Mouse (Mus musculus) G1E-ER4 (cell line): ENCODE data around the gene Pofut2. TPM values are rescaled to one million over a fixed set of nuclear protein-coding genes. Genes with fewer than 3 reads are reported as not detected.

Experiments
- GATA1 ChIP-seq: IDR thresholded peaks from one replicate; pipeline ENCODE4 v1.8.0; 2012; ENCODE audit warnings: low read length, inconsistent platforms
- polyA plus RNA-seq: library from polyadenylated mRNA; stranded (reverse); fragments of >175 nt; gene quantifications from 2 replicates; pipeline ENCODE4 v1.2.3, GENCODE M21; 2012

Pofut2 gene
- 54.4 and 57.8 TPM in 2 replicates for polyA plus RNA-seq

DNA sequence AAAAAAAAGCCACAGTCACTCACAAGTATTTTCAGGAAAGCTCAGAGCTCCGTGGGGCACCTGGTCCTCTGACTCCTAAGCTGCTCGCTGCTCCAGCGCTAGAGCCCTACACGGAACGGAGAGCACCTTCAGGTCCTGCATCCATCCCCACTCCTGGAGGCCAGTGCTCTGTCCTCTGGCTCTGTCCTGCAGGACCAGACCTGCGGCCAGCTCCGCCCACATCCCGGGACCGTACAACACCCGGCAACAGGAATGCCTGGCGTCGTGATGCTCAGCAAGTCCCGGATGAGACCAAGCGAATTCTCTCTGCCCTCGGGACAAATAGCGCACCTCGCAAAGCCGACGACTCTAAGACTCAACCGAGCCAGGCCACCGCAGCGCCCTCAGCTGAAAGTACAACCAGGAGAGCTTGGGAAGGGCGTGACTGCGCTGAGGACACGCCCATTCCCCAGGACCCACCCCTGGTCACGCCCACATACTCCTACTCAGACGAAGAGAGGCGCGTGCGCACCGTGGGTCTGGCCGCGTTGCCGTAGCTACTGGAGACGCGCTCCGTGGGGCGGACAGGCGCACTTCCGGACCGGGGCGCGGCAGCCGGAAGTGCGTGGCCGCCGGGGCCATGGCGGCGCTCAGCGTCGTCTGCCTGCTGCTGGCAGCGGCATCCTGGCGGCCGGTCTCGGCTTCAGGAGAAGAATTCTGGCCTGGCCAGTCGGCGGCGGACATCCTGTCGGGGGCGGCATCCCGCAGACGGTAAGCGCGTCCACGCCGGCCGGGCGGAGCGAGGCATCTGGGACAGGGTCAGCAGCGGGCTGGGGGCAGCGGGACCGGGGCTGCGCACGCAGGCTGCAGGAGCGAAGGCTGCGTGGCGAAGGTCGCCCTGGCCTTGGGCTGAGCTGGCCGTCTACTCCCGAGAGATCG lies at the start of gene Pofut2:
Gene Pofut2 (plus strand): TSS at position 515 of the 918 bp plus-strand sequence.
- TF ChIP-seq GATA1 = no peak

DNA sequence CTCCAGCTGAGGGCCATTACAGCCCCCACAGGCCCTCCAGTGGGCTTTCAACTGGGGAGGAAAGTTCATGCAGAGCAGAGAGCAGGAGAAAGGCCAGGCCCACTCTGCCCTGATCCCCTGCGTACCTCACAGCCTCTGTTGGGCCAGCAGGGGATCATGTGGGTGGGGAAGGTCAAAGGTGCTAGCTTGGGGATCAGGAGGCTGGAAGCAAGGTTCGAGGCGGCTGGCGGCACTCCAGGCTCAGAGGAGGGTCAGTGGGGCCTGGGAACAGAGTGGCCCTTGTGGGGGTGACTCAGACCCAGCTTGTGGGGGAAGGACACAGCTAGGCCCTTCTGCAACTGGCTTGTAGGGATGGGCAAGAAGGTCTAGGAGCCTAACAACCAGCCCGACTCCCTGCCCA lies 49.8 kb upstream of the Pofut2 start:
- TF ChIP-seq GATA1 = no peak

DNA sequence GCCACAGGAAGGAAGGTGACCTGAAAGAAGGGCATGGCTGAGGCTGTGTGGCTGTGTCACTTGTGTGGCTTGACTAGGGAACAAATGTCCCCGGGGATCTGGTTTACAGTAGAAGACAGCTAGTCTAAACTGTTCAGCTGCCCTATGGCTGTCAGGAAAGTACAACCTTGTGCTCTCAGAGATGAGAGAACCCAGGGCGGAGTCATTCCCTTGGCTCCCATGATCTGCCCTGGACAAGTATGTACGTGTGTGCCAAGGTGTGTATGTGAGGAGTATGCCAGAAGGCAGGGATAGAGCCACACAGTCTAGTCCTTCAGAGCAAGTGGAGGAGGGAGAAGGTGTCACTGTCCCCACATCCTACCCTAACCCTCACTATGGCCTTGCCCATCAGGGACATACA lies 48.4 kb upstream of the Pofut2 start:
- TF ChIP-seq GATA1 = no peak

DNA sequence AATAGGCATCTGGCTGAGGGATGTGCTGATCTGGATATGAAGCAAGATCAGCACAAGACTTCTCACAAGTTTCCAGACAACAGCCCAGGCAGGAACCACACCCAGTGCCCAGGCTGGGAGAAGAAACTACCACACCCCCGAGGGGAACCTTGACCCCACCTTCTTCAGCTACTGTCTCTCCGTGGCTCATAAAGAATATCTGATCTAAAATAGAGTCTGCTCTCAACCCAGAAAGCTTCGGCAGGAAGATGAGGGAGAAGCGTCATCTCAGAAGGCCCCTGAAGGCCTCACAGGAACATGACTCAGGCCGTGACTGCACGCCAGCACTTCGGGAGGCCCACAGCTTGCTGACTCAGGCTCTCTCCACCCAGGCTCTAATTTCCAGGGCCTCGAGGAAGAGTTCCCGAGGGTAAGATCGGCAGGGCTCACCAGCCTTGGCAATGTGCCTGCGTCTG lies 47.9 kb upstream of the Pofut2 start:
- no peak for TF ChIP-seq GATA1

DNA sequence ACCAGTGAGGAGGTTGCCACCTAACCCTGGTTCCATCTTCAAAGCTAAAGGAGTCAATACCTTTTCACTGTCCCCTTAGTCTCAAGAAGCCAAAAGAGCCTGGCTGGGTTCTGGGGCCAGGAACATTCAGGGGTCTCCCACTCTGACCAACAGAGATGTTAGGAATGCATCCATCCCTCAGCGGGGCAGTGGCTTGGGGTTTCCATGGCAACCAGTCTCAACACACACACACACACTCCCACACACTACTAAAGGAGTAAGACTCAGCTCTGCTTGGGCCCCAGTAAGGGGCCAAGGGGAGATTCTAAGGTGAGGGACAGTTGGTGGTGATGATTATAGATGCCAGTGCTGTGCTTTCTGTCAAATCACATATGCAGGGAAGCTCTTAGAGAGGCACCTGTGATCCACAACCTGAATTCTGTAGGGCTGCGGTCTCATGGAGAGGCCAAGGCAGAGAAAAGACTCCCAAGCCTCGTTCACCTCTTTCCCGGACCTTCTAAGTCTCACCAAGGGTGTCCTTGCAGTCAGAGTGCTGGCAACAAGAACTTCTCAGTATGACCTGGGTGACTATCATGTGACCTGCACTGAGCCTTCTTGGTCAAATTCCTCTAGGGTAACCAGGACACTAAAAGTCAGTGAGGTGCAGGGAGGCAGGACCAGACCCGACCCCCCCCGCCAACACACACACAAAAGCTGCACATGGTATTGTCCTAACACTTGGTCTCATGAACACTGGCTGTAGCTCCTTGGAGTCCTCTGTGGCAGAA lies 46.5 kb upstream of the Pofut2 start:
- TF ChIP-seq GATA1 = no peak

DNA sequence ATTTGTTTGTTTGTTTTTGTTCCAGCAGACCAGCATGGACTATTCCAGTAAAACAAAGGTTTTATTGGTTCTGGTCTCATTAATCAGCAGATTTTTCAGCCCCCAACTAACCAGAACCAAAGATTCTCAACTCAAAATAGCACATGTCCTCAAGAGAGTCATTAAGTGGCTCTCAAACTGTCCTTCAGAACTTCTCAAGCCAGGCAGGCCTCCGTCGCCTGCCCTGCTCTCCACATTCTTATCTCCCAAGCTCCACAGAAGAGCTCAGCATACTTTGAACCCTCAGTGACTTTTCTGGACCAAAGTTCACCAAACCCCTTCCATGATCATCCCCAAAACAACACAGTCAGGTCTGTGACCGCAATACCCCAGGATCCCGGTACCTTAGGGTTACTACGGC lies 45.5 kb upstream of the Pofut2 start:
- TF ChIP-seq GATA1 = no peak

DNA sequence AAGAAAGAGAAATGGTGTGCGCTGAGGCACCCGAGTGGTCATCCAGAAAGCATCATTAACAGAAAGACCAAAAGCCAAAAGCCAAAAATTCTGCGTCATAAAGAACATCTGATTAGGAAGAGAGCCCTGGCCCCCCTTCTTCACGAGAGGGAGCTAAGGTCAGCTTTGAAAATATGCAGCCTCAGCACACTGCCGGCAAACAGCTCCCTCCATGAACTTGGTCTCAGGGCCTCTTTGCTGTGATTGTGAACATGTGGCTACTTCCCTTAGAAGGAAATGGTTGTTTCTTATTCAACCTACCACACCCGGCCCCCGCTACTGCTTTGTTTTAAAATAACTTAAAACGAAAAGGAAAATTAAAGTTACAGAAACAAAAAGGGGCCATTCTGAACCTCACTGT lies 44.4 kb upstream of the Pofut2 start:
- TF ChIP-seq GATA1 = no peak

DNA sequence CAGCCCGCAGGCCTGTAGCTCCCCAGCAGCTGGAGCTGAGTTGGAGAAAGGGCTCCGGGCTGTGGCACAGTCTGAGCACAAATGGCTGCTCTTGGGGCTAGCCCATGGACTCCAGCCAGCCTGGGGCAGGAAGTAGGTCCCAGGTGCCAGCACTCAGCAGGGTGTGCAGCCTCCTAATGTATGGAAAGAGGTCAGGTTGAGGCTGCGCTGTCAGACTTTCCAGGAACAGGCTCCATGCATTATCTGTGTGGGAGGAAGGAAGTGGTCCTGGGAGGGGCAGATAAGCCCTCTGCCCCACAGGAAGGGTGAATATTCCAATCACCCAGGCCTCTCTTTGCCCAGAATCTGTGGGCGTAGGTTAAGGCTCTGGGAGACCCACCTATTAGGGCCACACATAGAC lies 43.4 kb upstream of the Pofut2 start:
- TF ChIP-seq GATA1 = peak; percentile 82

DNA sequence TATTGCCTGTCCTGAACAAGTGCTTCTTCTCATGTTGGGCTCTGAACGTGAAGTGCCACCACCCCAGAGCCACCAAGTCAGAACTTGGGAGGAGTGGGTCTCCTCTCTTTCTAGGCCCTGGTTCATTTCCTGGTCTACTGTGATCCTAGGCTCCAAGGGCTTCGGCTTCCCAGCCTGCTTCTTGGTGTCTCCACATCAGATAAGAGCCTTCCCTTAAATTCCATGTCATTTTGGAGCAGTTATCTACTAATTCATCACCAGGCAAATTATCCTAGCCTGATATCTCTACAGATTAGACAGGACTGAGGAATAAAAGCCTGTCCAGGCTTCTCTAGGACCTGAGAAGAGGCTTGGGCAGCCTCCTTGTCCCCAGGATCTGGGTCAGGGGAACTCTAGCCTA lies 42.7 kb upstream of the Pofut2 start:
- TF ChIP-seq GATA1 = no peak

DNA sequence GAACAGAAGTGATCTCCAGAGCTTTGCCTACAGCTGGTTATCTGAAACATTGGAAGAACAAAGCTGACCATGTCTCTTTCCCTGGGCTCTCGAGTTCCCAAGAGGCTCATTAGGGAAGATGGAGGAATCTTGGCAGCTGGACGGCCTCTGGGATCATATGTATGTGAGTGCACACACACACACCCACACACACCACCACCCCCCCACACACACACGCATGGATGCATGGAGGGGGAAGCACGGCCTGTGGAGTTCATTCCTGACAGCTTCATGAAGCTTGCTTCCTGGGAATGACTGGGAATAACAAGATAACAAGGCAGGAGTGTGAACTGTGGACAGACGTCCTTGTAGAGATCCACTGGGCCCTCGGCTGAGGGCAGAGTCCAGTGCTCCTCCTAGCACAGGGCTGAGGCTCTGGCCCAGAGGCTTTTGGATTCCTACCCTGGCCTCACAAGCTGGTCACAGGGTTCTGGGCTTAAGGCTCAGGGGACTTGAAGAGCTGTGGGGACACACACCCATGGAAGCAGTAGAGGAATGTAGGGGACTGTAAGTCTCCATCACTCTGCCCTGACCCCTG lies 41.8 kb upstream of the Pofut2 start:
- TF ChIP-seq GATA1 = no peak

DNA sequence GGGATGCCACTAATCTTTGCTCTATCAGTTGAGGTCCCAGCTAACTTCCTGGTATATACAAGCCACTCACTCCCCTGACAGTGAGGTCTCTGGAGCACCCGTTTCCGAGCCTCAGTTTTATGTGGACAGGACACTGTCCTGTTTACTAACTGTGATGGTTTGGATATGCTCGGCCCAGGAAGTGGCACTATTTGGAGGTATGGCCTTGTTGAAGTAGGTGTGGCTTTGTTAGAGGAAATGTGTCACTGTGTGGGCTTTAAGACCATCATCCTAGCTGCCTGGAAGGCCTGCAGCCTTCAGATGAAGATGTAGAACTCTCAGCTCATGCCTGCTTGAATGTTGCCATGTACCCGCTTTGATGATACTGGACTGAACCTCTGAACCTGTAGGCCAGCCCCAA lies 41.0 kb upstream of the Pofut2 start:
- no peak for TF ChIP-seq GATA1

DNA sequence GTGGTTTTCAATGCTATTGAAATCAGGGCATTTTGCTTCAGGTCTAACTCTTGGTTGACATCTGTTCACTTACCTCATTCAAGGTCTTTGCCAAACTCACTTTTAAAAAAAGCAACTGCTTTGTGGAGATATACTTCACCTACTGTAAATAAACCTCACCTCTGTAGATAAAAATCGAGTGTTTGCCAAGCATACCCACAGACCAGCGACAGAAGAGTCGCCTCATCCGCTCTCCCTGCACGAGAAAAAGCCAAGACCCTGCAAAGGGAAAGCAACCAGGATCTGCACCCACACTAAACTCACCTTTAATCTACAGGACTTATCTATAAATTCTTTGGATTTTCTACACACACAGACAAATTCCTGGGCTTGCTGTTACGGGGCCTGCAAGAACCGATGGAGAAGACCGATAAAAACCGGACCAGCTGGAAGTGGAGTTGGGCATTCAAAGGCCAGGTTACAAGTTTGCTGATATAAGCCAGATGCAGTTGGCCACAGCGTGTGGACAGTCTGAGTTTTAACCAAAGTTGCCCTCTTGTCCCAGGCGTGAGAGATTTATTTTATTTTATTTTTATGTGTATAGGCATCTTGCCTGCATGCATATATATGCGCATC lies 39.5 kb upstream of the Pofut2 start:
- TF ChIP-seq GATA1 = no peak

DNA sequence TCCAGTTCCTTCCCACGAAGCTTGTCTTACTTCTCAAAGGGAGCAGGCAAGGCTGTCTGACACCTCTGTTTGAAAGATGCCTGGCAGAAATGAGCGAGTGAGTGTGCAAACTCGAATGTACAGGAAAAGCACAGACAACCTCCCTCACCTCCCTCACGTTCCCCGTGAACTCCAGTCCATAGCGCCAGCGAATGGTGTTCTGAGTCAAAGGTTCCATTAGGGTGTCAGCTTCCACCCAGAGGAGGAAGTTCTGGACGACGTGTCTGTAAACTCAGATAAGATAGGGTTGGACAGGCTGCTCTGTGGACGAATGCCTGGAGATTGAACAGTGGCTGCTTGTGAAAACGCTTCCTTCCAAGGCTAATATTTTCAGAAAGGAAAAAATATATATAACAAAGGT lies 37.9 kb upstream of the Pofut2 start:
- TF ChIP-seq GATA1 = peak; percentile 49

DNA sequence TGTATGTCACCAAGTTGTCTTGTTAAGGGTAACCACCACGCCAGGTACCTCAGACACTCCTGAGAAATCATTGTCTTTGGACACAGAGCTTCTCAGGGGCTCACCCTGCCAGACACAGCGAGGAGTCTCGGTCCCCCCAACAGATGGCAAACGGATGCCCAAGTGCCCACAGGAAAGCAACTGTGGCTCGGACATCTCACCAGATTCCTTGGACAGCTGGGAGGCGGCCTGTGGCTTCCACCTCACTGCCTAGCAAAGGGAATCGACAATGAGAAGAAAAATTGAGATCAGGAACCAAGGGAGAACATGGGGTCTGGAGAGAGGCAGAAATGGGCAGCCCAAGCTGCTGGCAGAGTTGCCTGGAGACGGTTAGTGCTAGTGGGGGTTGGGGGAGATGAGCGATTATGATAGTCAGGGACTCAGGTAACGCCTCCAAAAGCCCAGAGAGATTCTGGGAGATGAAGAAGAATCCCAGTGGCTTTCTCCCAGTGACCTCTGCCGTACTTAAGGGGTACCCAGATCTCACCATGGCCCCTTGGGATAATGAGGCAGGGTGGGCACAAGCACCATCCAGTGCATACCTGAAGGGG lies 36.0 kb upstream of the Pofut2 start:
- no peak for TF ChIP-seq GATA1

DNA sequence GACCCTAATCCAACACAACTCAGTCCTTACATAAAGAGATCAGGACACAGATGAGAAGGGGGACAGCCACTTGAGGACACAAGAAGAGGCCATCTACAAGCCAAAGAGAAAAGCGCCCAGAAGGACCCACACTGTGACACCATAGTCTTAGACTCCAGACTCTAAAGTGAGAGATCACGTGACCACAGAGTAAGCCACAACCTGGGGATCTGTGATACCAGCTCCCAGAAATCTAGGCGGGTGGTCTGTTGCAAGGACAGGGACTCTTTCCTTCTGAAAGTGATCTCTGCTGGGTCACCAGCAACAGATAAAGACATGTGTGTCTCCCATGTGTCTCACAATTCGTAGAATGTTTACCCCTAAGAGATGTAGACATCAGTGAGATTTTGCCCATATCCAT lies 34.6 kb upstream of the Pofut2 start:
- peak; percentile 12 for TF ChIP-seq GATA1
